Mouse (Mus musculus) hindbrain, embryonic 11.5 days (tissue): ENCODE data around the gene Gdi1. TPM values are rescaled to one million over a fixed set of nuclear protein-coding genes. Genes with fewer than 3 reads are reported as not detected.
"Not testable (repeated sequence)": the region's sequence is repeated elsewhere in the genome, so short reads cannot be mapped to it uniquely, and the experiment has no call there.

Experiments used
- ATAC-seq: fragments of 200-750 bp; cut with Nextera tagmentation; 2 replicates; pipeline ENCODE4 v1.8.0; 2017; ENCODE audit warnings: mild to moderate bottlenecking, moderate TSS enrichment, moderate library complexity; ENCODE audit not compliant: low FRiP score
- DNase-seq: peaks from one replicate; pipeline ENCODE4 v3.0.0-alpha.2; 2015; ENCODE audit warnings: low spot score
- H3K27ac ChIP-seq: fragments of 300-500 bp; sonication (generic); 2 replicates; pipeline ENCODE4 v1.5.1; 2014; ENCODE audit warnings: mild to moderate bottlenecking, low read depth, low read length
- H3K27me3 ChIP-seq: fragments of 300-500 bp; sonication (generic); 2 replicates; pipeline ENCODE4 v1.6.1; 2014; ENCODE audit warnings: mild to moderate bottlenecking, low read length, moderate library complexity, mixed read lengths; ENCODE audit not compliant: control insufficient read depth, insufficient read depth
- H3K36me3 ChIP-seq: fragments of 300-500 bp; sonication (generic); 2 replicates; pipeline ENCODE4 v1.6.1; 2014; ENCODE audit warnings: mild to moderate bottlenecking, low read length, moderate library complexity, mixed read lengths; ENCODE audit not compliant: control insufficient read depth, insufficient read depth
- H3K4me1 ChIP-seq: fragments of 300-500 bp; sonication (generic); replicated peaks from 2 replicates; pipeline ENCODE4 v1.6.1; 2014; ENCODE audit warnings: low read length, mixed read lengths; ENCODE audit not compliant: control insufficient read depth, insufficient read depth
- H3K4me2 ChIP-seq: fragments of 300-500 bp; sonication (generic); replicated peaks from 2 replicates; pipeline ENCODE4 v1.6.1; 2014; ENCODE audit warnings: mild to moderate bottlenecking, low read depth, low read length
- H3K4me3 ChIP-seq: fragments of 300-500 bp; sonication (generic); 2 replicates; pipeline ENCODE4 v1.5.1; 2014; ENCODE audit warnings: low read depth, low read length
- H3K9ac ChIP-seq: fragments of 300-500 bp; sonication (generic); 2 replicates; pipeline ENCODE4 v1.6.1; 2014; ENCODE audit warnings: low read depth, low read length
- H3K9me3 ChIP-seq: fragments of 300-500 bp; sonication (generic); 2 replicates; pipeline ENCODE4 v1.6.1; 2016; ENCODE audit warnings: low read length; ENCODE audit not compliant: control insufficient read depth
- WGBS: fragments of 180-500 bp; shearing (Covaris S2); extraction: QIAGEN DNeasy Blood & Tissue Kit; methylation state at CpG from one replicate; pipeline ENCODE4 v1.1.7; 2014; 5-methylcytosine and 5-hydroxymethylcytosine counted together
- polyA plus RNA-seq: library from polyadenylated mRNA; unstranded; fragments of >200 nt; fragmentation: Nextera tagmentation; extraction: Ambion mirVana; gene quantifications from 2 replicates; pipeline ENCODE4 v1.2.1, GENCODE M21; 2014

The Gdi1 gene
- polyA plus RNA-seq, 1 experiment from 2014 or later = 490 TPM

- no peaks in the 10 kb centered on the region for H3K27me3 ChIP-seq
- H3K4me1 ChIP-seq = no peaks in the 10 kb centered on the region
- peak within 1 kb of the TSS; percentile 72 for H3K4me2 ChIP-seq
- no peaks in the 10 kb centered on the region for H3K36me3 ChIP-seq
- H3K9me3 ChIP-seq = no peaks in the 10 kb centered on the region
- H3K9ac ChIP-seq = peak within 1 kb of the TSS; percentile 67
- ATAC-seq (peak; percentile 95), DNase-seq (peak; percentile 84)
- H3K4me3 ChIP-seq = peak within 1 kb of the TSS; percentile 51
- WGBS = 12% methylated on average over 39 of the region's 59 CpGs
- peak within 1 kb of the TSS; percentile 60 for H3K27ac ChIP-seq
Measured at GRCm38 (mm10) chrX:74312540-74313464, 8.0 kb downstream of the Gdi1 start, which contains the start of gene Fam50a. TSS of gene Fam50a (plus strand) at chrX:74313033.

DNA sequence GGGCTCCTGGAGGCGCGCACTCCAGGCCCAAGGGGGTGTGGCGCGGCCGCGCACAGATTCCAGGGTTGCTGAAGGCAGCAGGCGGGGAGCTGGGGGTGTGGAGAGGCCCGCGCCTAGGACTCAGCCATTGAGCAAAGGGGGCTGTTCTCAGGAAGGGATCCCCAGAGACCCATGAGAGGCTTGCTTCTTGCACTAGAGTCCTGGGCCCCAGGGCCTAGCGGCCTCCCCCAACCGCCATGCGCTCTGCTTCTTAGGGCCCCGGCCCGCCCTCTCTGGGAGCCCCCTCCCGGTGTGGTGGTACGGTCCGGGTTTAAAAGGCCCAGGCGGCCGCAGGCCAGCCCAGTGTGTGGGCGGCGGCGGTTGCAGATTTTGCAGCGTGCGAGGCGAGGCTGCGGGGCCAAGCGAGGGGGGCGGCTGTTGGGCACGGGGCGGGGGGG is 23.9 kb downstream of the Gdi1 start, which contains the start of gene Plxna3:
Gene Plxna3, plus strand, starts transcription at position 342 of the 437 bp plus-strand sequence.
- 22% methylated on average over 17 of the region's 30 CpGs for WGBS
- Histone ChIP-seq H3K36me3 (no peaks in the 10 kb centered on the region), H3K4me2 (peak within 1 kb of the TSS; percentile 59), H3K27ac (peak within 1 kb of the TSS; percentile 76), H3K9me3 (no peaks in the 10 kb centered on the region), H3K4me3 (peak within 1 kb of the TSS; percentile 52), H3K4me1 (peaks cover 3% of the 10 kb centered on the region; the same call in 1 of the 2 replicates), H3K27me3 (no peaks in the 10 kb centered on the region), H3K9ac (peak within 1 kb of the TSS; percentile 64)
- ATAC-seq (peak; percentile 95), DNase-seq (peak; percentile 77)

GRCm38 (mm10) chrX:74329215-74329671 is 24.4 kb downstream of the Gdi1 start:
- Histone ChIP-seq H3K9me3 (no peaks in the 10 kb centered on the region), H3K27ac (no peak overlapping the region), H3K4me2 (peak overlapping the region; percentile 59), H3K9ac (peak overlapping the region; percentile 64), H3K4me3 (peak overlapping the region; percentile 52), H3K36me3 (no peaks in the 10 kb centered on the region), H3K4me1 (peaks cover 3% of the 10 kb centered on the region; the same call in 1 of the 2 replicates), H3K27me3 (no peaks in the 10 kb centered on the region)
- 17% methylated on average over 8 of the region's 10 CpGs for WGBS
- DNase-seq = no peak
- ATAC-seq = peak; percentile 49

GRCm38 (mm10) chrX:74330166-74330930 is 25.6 kb downstream of the Gdi1 start:
- DNase-seq (peak; percentile 12), ATAC-seq (no peak; the same call in 1 of the 2 replicates)
- WGBS = 36% methylated on average over 2 of the region's 2 CpGs
- Histone ChIP-seq H3K9ac (peak overlapping the region; percentile 64), H3K27ac (0 out of 2 replicates have a peak overlapping the region, but pooled peaks have one; percentile 1), H3K4me2 (peak overlapping the region; percentile 59), H3K27me3 (no peaks in the 10 kb centered on the region), H3K4me1 (peaks cover 3% of the 10 kb centered on the region; the same call in 1 of the 2 replicates), H3K9me3 (no peaks in the 10 kb centered on the region), H3K4me3 (peak overlapping the region; percentile 52), H3K36me3 (no peaks in the 10 kb centered on the region)

DNA sequence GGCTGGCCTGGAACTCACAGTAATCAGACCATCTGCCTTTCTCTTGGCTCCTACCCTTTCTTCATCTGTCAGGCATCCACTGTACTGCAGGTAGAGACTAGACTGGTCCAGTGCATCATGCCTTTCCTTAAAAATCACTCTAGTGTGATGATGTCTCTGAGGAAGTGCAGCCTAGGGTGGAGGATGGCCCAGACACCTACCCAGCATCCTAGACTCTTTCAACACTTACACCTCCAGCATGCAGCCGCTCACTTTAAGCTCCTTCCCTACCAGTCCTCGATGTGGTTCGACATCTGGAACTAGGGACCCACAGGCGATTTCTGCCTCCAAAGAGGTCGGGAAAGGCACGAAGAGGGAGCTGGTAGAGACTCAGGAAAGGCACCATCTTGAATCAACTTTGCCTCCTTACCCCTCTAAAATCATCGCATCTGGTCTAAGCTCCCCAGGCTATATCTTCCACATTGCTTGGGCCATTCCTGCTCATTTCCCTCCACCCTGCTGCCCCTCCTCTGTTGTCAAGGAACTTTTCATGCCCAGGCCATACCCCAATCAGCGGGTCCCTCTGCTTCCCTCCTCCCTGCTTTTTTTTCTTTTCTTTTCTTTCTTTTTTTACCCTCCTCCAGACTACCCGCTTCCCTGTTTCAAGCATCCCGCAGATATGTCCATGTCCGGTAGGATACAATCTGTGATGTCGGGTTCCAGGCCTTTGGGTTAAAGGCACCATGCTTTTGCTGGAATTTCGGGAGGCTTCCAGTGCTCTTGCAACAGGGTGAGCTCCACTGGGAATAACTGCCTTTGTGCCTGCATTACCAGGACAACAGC is 48.1 kb downstream of the Gdi1 start:
- DNase-seq (peak; percentile 1), ATAC-seq (peak; percentile 64)
- no peak overlapping the region for H3K27ac ChIP-seq
- no peaks in the 10 kb centered on the region for H3K9me3 ChIP-seq
- no peaks in the 10 kb centered on the region for H3K4me1 ChIP-seq
- WGBS = 22% methylated on average over 13 of the region's 13 CpGs
- H3K27me3 ChIP-seq = no peaks in the 10 kb centered on the region
- H3K4me3 ChIP-seq = peak overlapping the region; percentile 39
- peak overlapping the region; percentile 45 for H3K4me2 ChIP-seq
- H3K9ac ChIP-seq = peak overlapping the region; percentile 48
- H3K36me3 ChIP-seq = no peaks in the 10 kb centered on the region

GRCm38 (mm10) chrX:74353467-74353770 is 48.6 kb downstream of the Gdi1 start, which contains the start of gene Lage3:
TSS of gene Lage3 (minus strand) at chrX:74353618.
- WGBS = 9% methylated on average over 6 of the region's 22 CpGs
- DNase-seq (peak; percentile 77), ATAC-seq (peak; percentile 84)
- H3K4me2 ChIP-seq = peak within 1 kb of the TSS; percentile 45
- no peaks in the 10 kb centered on the region for H3K4me1 ChIP-seq
- H3K27ac ChIP-seq = no peak within 1 kb of the TSS
- no peaks in the 10 kb centered on the region for H3K36me3 ChIP-seq
- H3K9ac ChIP-seq = peak within 1 kb of the TSS; percentile 48
- H3K27me3 ChIP-seq = no peaks in the 10 kb centered on the region
- peak within 1 kb of the TSS; percentile 39 for H3K4me3 ChIP-seq
- no peaks in the 10 kb centered on the region for H3K9me3 ChIP-seq

- not testable (repeated sequence) for DNase-seq, H3K9ac ChIP-seq, H3K4me1 ChIP-seq, H3K27me3 ChIP-seq, H3K9me3 ChIP-seq, H3K4me3 ChIP-seq, H3K27ac ChIP-seq, H3K36me3 ChIP-seq, ATAC-seq, H3K4me2 ChIP-seq
- 97% methylated on average over 3 of the region's 3 CpGs for WGBS
Measured at GRCm38 (mm10) chrX:74357069-74357468, 52.3 kb downstream of the Gdi1 start.

DNA sequence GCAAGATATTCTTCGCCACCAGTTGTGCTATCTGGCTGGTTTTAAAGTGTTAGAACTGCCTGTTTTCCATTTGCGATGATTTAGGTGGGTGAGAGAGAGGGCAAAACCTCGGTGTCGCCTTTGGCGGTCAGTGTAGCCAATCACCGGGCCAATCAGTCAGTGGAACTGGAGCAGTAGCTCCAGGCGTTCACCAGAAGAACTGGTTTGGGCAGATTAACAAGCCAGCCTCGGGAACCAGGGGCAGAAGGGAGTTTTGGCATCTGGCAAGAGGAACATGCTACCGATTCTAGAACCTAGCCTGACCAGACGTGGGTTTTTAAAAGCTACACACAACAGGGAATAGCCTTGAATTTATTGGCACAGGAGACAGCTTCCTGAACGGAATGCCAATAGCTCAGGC is 54.4 kb downstream of the Gdi1 start:
- Histone ChIP-seq H3K27ac (no peak overlapping the region), H3K4me3 (no peak overlapping the region), H3K36me3 (no peaks in the 10 kb centered on the region), H3K9ac (no peak overlapping the region), H3K4me1 (no peaks in the 10 kb centered on the region), H3K27me3 (no peaks in the 10 kb centered on the region), H3K4me2 (no peak overlapping the region), H3K9me3 (no peaks in the 10 kb centered on the region)
- no peak for DNase-seq
- WGBS = 52% methylated on average over 11 of the region's 11 CpGs
- ATAC-seq = no peak
